Mouse (Mus musculus): ENCODE results near the gene Ppp1r13l.

- TF ChIP-seq CTCF (conservative IDR thresholded peaks at IDR 0.05; ENCODE audit: insufficient read depth, insufficient read length, low read depth, low read length) (no peak), POLR2A (IDR thresholded peaks at IDR 0.05; ENCODE audit: low read depth, low read length) (no peak)
These were observed 38.9 kb upstream of the Ppp1r13l start for GRCm38 (mm10) chr7:19320637-19321036.

All from kidney, adult 2 months (tissue).